Mouse (Mus musculus) heart, adult 2 months (tissue): Measurements from ENCODE around the gene Acaca.

Experiments
- CTCF ChIP-seq: fragments of 200-600 bp; IDR thresholded peaks from 2 replicates; pipeline ENCODE4 v1.8.1; 2022; ENCODE audit warnings: antibody characterized with exemption, mild to moderate bottlenecking, moderate library complexity
- EP300 ChIP-seq: fragments of 200-500 bp; IDR thresholded peaks from 2 replicates; pipeline ENCODE4 v1.6.1; 2011; ENCODE audit warnings: low read depth, low read length, control low read depth; ENCODE audit not compliant: insufficient read depth
- POLR2A ChIP-seq: fragments of 200-500 bp; IDR thresholded peaks from 2 replicates; pipeline ENCODE4 v1.6.1; 2011; ENCODE audit warnings: mild to moderate bottlenecking, low read depth, low read length, control low read depth; ENCODE audit not compliant: insufficient read depth

DNA sequence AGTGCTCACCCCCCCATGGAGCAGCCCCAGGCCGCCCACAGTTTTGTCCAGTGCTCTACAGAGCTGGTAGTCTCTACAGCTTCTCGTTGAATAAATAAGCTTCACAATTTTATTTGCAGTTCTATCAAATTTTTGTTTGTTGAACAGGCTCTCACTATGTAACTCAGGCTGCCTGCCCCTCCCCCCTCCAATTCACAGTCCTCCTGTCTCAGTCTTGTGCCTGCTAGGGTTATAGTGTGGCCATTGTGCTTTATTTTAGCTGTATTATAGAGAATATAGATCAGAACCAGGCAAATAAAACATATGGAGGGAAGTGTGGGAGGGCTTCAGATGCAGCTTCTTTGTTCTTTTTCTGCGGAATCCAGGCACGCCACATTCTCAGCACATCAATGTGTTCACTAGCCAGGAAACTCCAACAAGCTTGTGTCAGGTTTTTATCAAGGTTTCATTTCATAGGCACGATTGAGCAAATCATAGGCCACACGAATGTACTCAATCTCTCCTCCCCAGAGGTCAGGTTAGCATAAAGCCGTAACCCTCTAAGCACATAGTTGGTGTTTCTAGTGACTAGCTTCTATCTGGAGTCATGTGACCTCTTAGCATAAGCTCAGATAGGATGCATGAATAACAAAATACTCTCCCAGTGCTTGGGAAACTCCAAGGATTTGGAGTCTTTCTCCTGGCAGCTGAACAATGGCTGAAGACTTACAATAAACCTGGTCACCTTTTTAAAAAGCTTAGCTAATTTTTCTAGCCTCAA, 153.7 kb downstream of the Acaca start:
- TF ChIP-seq CTCF (no peak), EP300 (no peak), POLR2A (no peak)
